Mouse (Mus musculus) MEL (cell line): ENCODE measurements around the gene Csgalnact2. TPM values are rescaled to one million over a fixed set of nuclear protein-coding genes. Genes with fewer than 3 reads are reported as not detected.

Source experiments
- DNase-seq: peaks from one replicate; pipeline ENCODE4 v3.0.0; 2011; ENCODE audit warnings: low read depth, low spot score
- H3K27ac ChIP-seq: 2 replicates; pipeline ENCODE4 v1.5.1; 2012; ENCODE audit warnings: low read depth, mild to moderate bottlenecking, control low read depth, low read length, moderate library complexity; ENCODE audit not compliant: control insufficient read depth
- H3K27me3 ChIP-seq, 2 experiments: fragments of 150-350 bp in 1 of 2; sonication (generic) in 1 of 2; 2 replicates each; pipeline ENCODE4 v1.6.1; 2012; ENCODE audit warnings: low read length in 2 of 2, mild to moderate bottlenecking in 2 of 2, improper control_type of control experiment in 1 of 2, moderate library complexity in 1 of 2; ENCODE audit not compliant: insufficient read depth in 2 of 2, control insufficient read depth in 1 of 2
- H3K36me3 ChIP-seq, 2 experiments: 2 replicates each; pipeline ENCODE4 v1.6.1; 2012 to 2014; ENCODE audit warnings: low read length in 2 of 2, improper control_type of control experiment in 1 of 2, inconsistent platforms in 1 of 2, mild to moderate bottlenecking in 1 of 2; ENCODE audit not compliant: insufficient read depth in 2 of 2, control insufficient read depth in 1 of 2
- H3K4me1 ChIP-seq, 2 experiments: fragments of 150-350 bp in 1 of 2; sonication (generic) in 1 of 2; 2 replicates each; pipeline ENCODE4 v1.6.1; 2012; ENCODE audit warnings: low read length in 2 of 2, improper control_type of control experiment in 1 of 2, mild to moderate bottlenecking in 1 of 2; ENCODE audit not compliant: insufficient read depth in 2 of 2, control insufficient read depth in 1 of 2
- H3K4me3 ChIP-seq, 2 experiments: fragments of 150-350 bp in 1 of 2; sonication (generic) in 1 of 2; 2 replicates each; pipeline ENCODE4 v1.5.1; 2012; ENCODE audit warnings: low read depth in 2 of 2, low read length in 2 of 2, mild to moderate bottlenecking in 2 of 2, moderate library complexity in 2 of 2, control low read depth in 1 of 2, improper control_type of control experiment in 1 of 2; ENCODE audit not compliant: control insufficient read depth in 1 of 2, insufficient read depth in 1 of 2
- H3K79me2 ChIP-seq: 2 replicates; pipeline ENCODE4 v1.6.1; 2012; ENCODE audit warnings: mild to moderate bottlenecking, low read length, moderate library complexity; ENCODE audit not compliant: control insufficient read depth, poor library complexity, insufficient read depth
- H3K9ac ChIP-seq: 2 replicates; pipeline ENCODE4 v1.6.1; 2012; ENCODE audit warnings: low read depth, mild to moderate bottlenecking, control low read depth, low read length, moderate library complexity; ENCODE audit not compliant: control insufficient read depth, poor library complexity, severe bottlenecking
- H3K9me3 ChIP-seq: fragments of 150-350 bp; sonication (generic); replicated peaks from 2 replicates; pipeline ENCODE4 v1.6.1; 2012; ENCODE audit warnings: mild to moderate bottlenecking, low read length, improper control_type of control experiment, moderate library complexity; ENCODE audit not compliant: insufficient read depth
- BHLHE40 ChIP-seq: IDR thresholded peaks from 2 replicates; pipeline ENCODE4 v1.6.1; 2012; ENCODE audit warnings: low read depth, mild to moderate bottlenecking, inconsistent platforms, low read length, improper control_type of control experiment, borderline replicate concordance
- CHD1 ChIP-seq: IDR thresholded peaks from 2 replicates; pipeline ENCODE4 v1.6.1; 2012; ENCODE audit warnings: low read depth, mild to moderate bottlenecking, inconsistent platforms, low read length, improper control_type of control experiment
- GABPA ChIP-seq: IDR thresholded peaks from 2 replicates; pipeline ENCODE4 v1.6.1; 2012; ENCODE audit warnings: low read depth, mild to moderate bottlenecking, inconsistent platforms, low read length, improper control_type of control experiment, moderate library complexity
- HCFC1 ChIP-seq: IDR thresholded peaks from 2 replicates; pipeline ENCODE4 v1.6.1; 2012; ENCODE audit warnings: low read depth, mild to moderate bottlenecking, inconsistent platforms, low read length, improper control_type of control experiment, moderate library complexity
- KAT2A ChIP-seq: conservative IDR thresholded peaks from 2 replicates; pipeline ENCODE4 v1.6.1; 2012; ENCODE audit warnings: low read depth, low read length, improper control_type of control experiment, inconsistent platforms
- MAFK ChIP-seq: IDR thresholded peaks from 2 replicates; pipeline ENCODE4 v1.6.1; 2011; ENCODE audit warnings: low read depth, mild to moderate bottlenecking, low read length, improper control_type of control experiment, borderline replicate concordance
- MAZ ChIP-seq: IDR thresholded peaks from 2 replicates; pipeline ENCODE4 v1.6.1; 2012; ENCODE audit warnings: low read depth, mild to moderate bottlenecking, inconsistent platforms, low read length, improper control_type of control experiment
- MEF2A ChIP-seq: IDR thresholded peaks from 2 replicates; pipeline ENCODE4 v1.6.1; 2014; ENCODE audit warnings: low read depth, mild to moderate bottlenecking, inconsistent platforms, low read length, improper control_type of control experiment; ENCODE audit not compliant: poor library complexity, insufficient replicate concordance, severe bottlenecking; ENCODE audit errors: extremely low read depth
- MXI1 ChIP-seq: IDR thresholded peaks from 2 replicates; pipeline ENCODE4 v1.6.1; 2011; ENCODE audit warnings: mild to moderate bottlenecking, low read depth, low read length, improper control_type of control experiment
- MYB ChIP-seq: IDR thresholded peaks from 2 replicates; pipeline ENCODE4 v1.6.1; 2011; ENCODE audit warnings: mild to moderate bottlenecking, low read depth, low read length, improper control_type of control experiment
- MYC ChIP-seq: IDR thresholded peaks from 2 replicates; pipeline ENCODE4 v1.6.1; 2011; ENCODE audit warnings: low read depth, mild to moderate bottlenecking, low read length, improper control_type of control experiment, moderate library complexity
- RAD21 ChIP-seq: IDR thresholded peaks from 2 replicates; pipeline ENCODE4 v1.6.1; 2011; ENCODE audit warnings: mild to moderate bottlenecking, low read depth, low read length, improper control_type of control experiment
- SIN3A ChIP-seq: IDR thresholded peaks from 2 replicates; pipeline ENCODE4 v1.6.1; 2012; ENCODE audit warnings: low read length, improper control_type of control experiment, inconsistent platforms
- SMC3 ChIP-seq: IDR thresholded peaks from 2 replicates; pipeline ENCODE4 v1.6.1; 2011; ENCODE audit warnings: low read depth, low read length, improper control_type of control experiment
- UBTF ChIP-seq: IDR thresholded peaks from 2 replicates; pipeline ENCODE4 v1.6.1; 2012; ENCODE audit warnings: low read depth, mild to moderate bottlenecking, inconsistent platforms, low read length, improper control_type of control experiment, moderate library complexity, borderline replicate concordance; ENCODE audit not compliant: insufficient read depth
- USF1 ChIP-seq: IDR thresholded peaks from 2 replicates; pipeline ENCODE4 v1.6.1; 2014; ENCODE audit warnings: low read depth, mild to moderate bottlenecking, inconsistent platforms, low read length, improper control_type of control experiment, moderate library complexity
- USF2 ChIP-seq, 2 experiments: IDR thresholded peaks; 2 replicates each; pipeline ENCODE4 v1.6.1; 2011 to 2012; ENCODE audit warnings: improper control_type of control experiment in 2 of 2, low read length in 2 of 2, borderline replicate concordance in 1 of 2, inconsistent platforms in 1 of 2, low read depth in 1 of 2, mild to moderate bottlenecking in 1 of 2; ENCODE audit not compliant: insufficient read depth in 1 of 2
- ZMIZ1 ChIP-seq: IDR thresholded peaks from 2 replicates; pipeline ENCODE4 v1.6.1; 2012; ENCODE audit warnings: low read depth, mild to moderate bottlenecking, inconsistent platforms, low read length, improper control_type of control experiment, moderate library complexity
- polyA plus RNA-seq, 2 experiments: library from polyadenylated mRNA; stranded (reverse) in 1 of 2; unstranded in 1 of 2; fragments of >175 nt in 1 of 2; fragments of >200 nt in 1 of 2; gene quantifications; 2 replicates each; pipeline versions ENCODE4 v1.2.1 to v1.2.4; 2012; ENCODE audit warnings: low replicate concordance in 2 of 2, low read depth in 1 of 2; ENCODE audit not compliant: insufficient read length in 2 of 2, insufficient read depth in 1 of 2, missing spikeins in 1 of 2
- total RNA-seq: library from RNA; depleted of rRNA; stranded (reverse); fragments of 300-350 nt; gene quantifications from 2 replicates; pipeline ENCODE4 v1.2.3, GENCODE M21; 2012

Csgalnact2 gene
- total and polyA plus RNA-seq, 3 experiments, result 17.5 to 119 (median 22.4) TPM

DNA sequence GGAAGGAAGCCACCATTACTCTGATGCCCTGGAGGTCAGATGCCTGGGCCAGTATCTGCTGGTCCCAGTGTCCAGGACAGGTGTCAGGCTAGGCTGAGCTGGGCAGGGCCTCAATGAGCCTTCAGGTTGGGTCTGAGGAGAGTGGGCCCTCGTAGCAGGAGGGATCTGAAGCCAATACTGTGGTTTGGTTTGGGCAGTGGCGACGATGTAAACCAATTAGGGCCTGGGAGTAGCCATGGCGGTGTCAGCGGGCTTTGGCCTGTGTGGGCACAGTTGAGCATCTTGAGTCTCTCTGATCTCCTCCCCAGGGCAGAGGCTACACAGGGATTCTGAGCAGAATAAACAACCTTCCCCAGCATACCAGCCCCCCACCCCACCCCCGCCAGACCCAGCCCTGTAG lies 55.3 kb downstream of the Csgalnact2 start:
- Histone ChIP-seq H3K9ac (no peak overlapping the region), H3K27me3 (no peaks in the 10 kb centered on the region), H3K79me2 (no peaks in the 10 kb centered on the region), H3K27ac (no peak overlapping the region), H3K4me1 (no peaks in the 10 kb centered on the region), H3K36me3 (no peaks in the 10 kb centered on the region), H3K9me3 (no peaks in the 10 kb centered on the region), H3K4me3 (no peak overlapping the region)
- DNase-seq, result no peak
- TF ChIP-seq MYC, result no peak
- no peak for TF ChIP-seq USF1
- TF ChIP-seq GABPA, result no peak

DNA sequence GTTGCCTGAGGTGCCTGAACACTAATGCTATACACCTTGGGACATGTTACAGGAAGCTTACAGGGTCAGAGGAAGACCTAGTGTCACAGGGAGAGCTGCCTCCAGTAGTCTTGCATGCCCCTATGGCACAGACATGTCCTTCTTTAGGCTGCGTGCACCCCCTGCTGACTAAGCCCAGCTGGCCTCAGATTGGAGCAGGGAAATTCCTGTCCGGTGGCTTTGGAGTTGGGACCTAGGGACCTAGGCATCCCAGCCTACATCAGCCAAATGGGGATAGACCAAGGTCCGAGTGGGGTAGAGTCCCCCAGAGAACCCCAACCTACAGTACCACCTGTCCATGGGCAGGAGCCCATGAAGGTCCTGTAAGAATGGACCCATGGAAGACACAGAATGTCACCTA lies 56.6 kb downstream of the Csgalnact2 start:
- Histone ChIP-seq H3K36me3 (no peaks in the 10 kb centered on the region), H3K27ac (no peak overlapping the region), H3K4me1 (no peaks in the 10 kb centered on the region), H3K9ac (no peak overlapping the region), H3K27me3 (no peaks in the 10 kb centered on the region), H3K4me3 (no peak overlapping the region), H3K9me3 (no peaks in the 10 kb centered on the region), H3K79me2 (no peaks in the 10 kb centered on the region)
- DNase-seq, result no peak
- TF ChIP-seq HCFC1 (no peak), ZMIZ1 (no peak), USF2 (IDR thresholded peaks at IDR 0.05; ENCODE audit: borderline replicate concordance in 1 of 2, insufficient read depth in 1 of 2, low read depth in 1 of 2, low read length in 2 of 2) (no peak), MXI1 (no peak), SIN3A (no peak), MAFK (no peak), USF1 (no peak), KAT2A (no peak), MEF2A (no peak), UBTF (no peak), SMC3 (no peak), GABPA (no peak), BHLHE40 (no peak), MAZ (no peak), MYB (no peak), CHD1 (no peak), RAD21 (no peak)
